Mouse (Mus musculus) heart, adult 9 months (tissue): ENCODE measurements around the gene Smim14.
A peak's percentile ranks its signal among the peaks of the same experiment; 100 is the strongest.
"Not testable (repeated sequence)": the region's sequence is repeated elsewhere in the genome, so short reads cannot be mapped to it uniquely, and the experiment has no call there.

Experiments used
- DNase-seq, 2 experiments: peaks; one replicate each; pipeline ENCODE4 v3.0.0; 2022; ENCODE audit warnings: low spot score in 2 of 2

The Smim14 gene

GRCm38 (mm10) chr5:65536751-65537419, at the start of gene Smim14, which contains the start of gene Ube2k:
Smim14 (minus strand) TSS chr5:65537184.
Ube2k (plus strand) TSS chr5:65537233.
- peak; percentile 94 to 96 for DNase-seq

- no peak for DNase-seq
Measured at GRCm38 (mm10) chr5:65586291-65586690, 49.3 kb upstream of the Smim14 start.

GRCm38 (mm10) chr5:65578545-65578944, 41.6 kb upstream of the Smim14 start:
- no peak for DNase-seq

GRCm38 (mm10) chr5:65575896-65576295, 38.9 kb upstream of the Smim14 start:
- no peak for DNase-seq

- no peak for DNase-seq
Measured at GRCm38 (mm10) chr5:65574876-65575275, 37.9 kb upstream of the Smim14 start.

GRCm38 (mm10) chr5:65565486-65565885, 28.5 kb upstream of the Smim14 start:
- DNase-seq = no peak

- DNase-seq = no peak
Measured at GRCm38 (mm10) chr5:65561125-65561893, 24.3 kb upstream of the Smim14 start.

GRCm38 (mm10) chr5:65557109-65557508, 20.1 kb upstream of the Smim14 start:
- DNase-seq = no peak

GRCm38 (mm10) chr5:65549677-65550076, 12.7 kb upstream of the Smim14 start:
- no peak for DNase-seq

- no peak for DNase-seq
Measured at GRCm38 (mm10) chr5:65544616-65545015, 7.6 kb upstream of the Smim14 start.

GRCm38 (mm10) chr5:65543491-65543890, 6.5 kb upstream of the Smim14 start:
- DNase-seq = no peak

- DNase-seq = no peak
Measured at GRCm38 (mm10) chr5:65541889-65542288, 4.9 kb upstream of the Smim14 start.

- DNase-seq = no peak
Measured at GRCm38 (mm10) chr5:65539786-65540185, 2.8 kb upstream of the Smim14 start.

GRCm38 (mm10) chr5:65538829-65539228, 1.8 kb upstream of the Smim14 start:
- DNase-seq = no peak

- no peak for DNase-seq
Measured at GRCm38 (mm10) chr5:65538121-65538520, 1.1 kb upstream of the Smim14 start.

- DNase-seq = no peak
Measured at GRCm38 (mm10) chr5:65537420-65538071, 562 bp upstream of the Smim14 start.

- DNase-seq = not testable (repeated sequence)
Measured at GRCm38 (mm10) chr5:65536068-65536465, 917 bp downstream of the Smim14 start.

GRCm38 (mm10) chr5:65535457-65536067, 1.4 kb downstream of the Smim14 start:
- peak; percentile 56 to 62 for DNase-seq

- DNase-seq = no peak
Measured at GRCm38 (mm10) chr5:65534496-65534895, 2.5 kb downstream of the Smim14 start.

- no peak for DNase-seq
Measured at GRCm38 (mm10) chr5:65531283-65531682, 5.7 kb downstream of the Smim14 start.

GRCm38 (mm10) chr5:65525674-65526443, 11.1 kb downstream of the Smim14 start:
- no peak for DNase-seq
